Mouse (Mus musculus) C2C12 (cell line): ENCODE measurements at regions not wholly inside any gene's neighbourhood (a gene's known extent, or its start where the extent isn't known, plus 50 kb on each side); places are given as distances from the start of the nearest gene placed in this dataset.

Experiments
- H3K27me3 ChIP-seq: one replicate; pipeline ENCODE4 v1.6.1; 2011; ENCODE audit not compliant: control insufficient read depth, insufficient read depth, insufficient read length
- H3K36me3 ChIP-seq: one replicate; pipeline ENCODE4 v1.6.1; 2011; ENCODE audit not compliant: control insufficient read depth, insufficient read depth
- H3K4me3 ChIP-seq: one replicate; pipeline ENCODE4 v1.5.1; 2011; ENCODE audit warnings: mild to moderate bottlenecking, control low read depth; ENCODE audit not compliant: poor library complexity, insufficient read depth, severe bottlenecking
- H3K79me2 ChIP-seq: one replicate; pipeline ENCODE4 v1.6.1; 2011; ENCODE audit not compliant: control insufficient read depth, insufficient read depth
- H3K79me3 ChIP-seq: one replicate; pipeline ENCODE4 v1.6.1; 2011; ENCODE audit warnings: low read depth, control low read depth
- H3ac ChIP-seq: one replicate; pipeline ENCODE3; 2011; ENCODE audit warnings: low read depth; ENCODE audit not compliant: control insufficient read depth, insufficient read length
- CEBPB ChIP-seq: IDR thresholded peaks from one replicate; pipeline ENCODE4 v1.6.1; 2011; ENCODE audit warnings: low read depth, mild to moderate bottlenecking, control low read depth, moderate library complexity
- CTCF ChIP-seq: IDR thresholded peaks from one replicate; pipeline ENCODE4 v1.5.1; 2011; ENCODE audit not compliant: control insufficient read depth, insufficient read depth, insufficient read length
- FOSL1 ChIP-seq: IDR thresholded peaks from one replicate; pipeline ENCODE4 v1.8.0; 2011; ENCODE audit warnings: mild to moderate bottlenecking, low read length; ENCODE audit not compliant: poor library complexity, insufficient read depth, severe bottlenecking
- MAX ChIP-seq: IDR thresholded peaks from one replicate; pipeline ENCODE4 v1.6.1; 2011; ENCODE audit warnings: mild to moderate bottlenecking, control low read depth
- MYOD1 ChIP-seq: IDR thresholded peaks from one replicate; pipeline ENCODE4 v1.6.1; 2011; ENCODE audit warnings: low read depth; ENCODE audit not compliant: control insufficient read depth, insufficient read length
- MYOG ChIP-seq: IDR thresholded peaks from one replicate; pipeline ENCODE4 v1.6.1; 2011; ENCODE audit not compliant: control insufficient read depth, insufficient read length; ENCODE audit errors: extremely low read depth
- USF1 ChIP-seq: IDR thresholded peaks from one replicate; pipeline ENCODE4 v1.6.1; 2011; ENCODE audit warnings: low read depth, mild to moderate bottlenecking, control low read depth, moderate library complexity

DNA sequence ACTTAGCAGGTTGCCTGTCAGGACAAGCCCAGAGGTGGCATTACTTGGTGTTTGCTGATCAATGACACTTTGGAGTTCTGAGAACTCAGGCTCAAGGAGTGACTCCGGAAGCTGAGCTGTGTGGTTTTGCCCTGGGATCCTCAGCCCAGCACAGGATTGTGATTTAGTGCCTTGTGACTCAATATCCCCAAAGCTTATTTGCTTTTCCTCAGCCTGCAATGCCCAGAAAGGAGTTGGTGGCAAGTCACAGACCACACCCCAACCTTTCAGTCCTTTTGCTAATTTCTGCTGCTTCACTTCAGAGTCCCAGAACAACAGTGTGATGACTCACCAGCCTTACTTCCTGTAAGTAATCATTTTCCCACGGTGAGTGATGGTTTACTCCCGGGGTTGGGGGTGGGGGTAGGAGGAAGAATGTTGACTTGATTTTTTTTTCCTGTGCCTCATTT is 198.5 kb upstream of the Marcks start:
- H3K36me3 ChIP-seq, result no peaks in the 10 kb centered on the region
- H3K4me3 ChIP-seq, result no peak overlapping the region
- no peak overlapping the region for H3ac ChIP-seq
- H3K79me2 ChIP-seq, result no peaks in the 10 kb centered on the region
- no peaks in the 10 kb centered on the region for H3K79me3 ChIP-seq
- H3K27me3 ChIP-seq, result no peaks in the 10 kb centered on the region
- TF ChIP-seq CEBPB, result no peak
- no peak for TF ChIP-seq MYOG
- TF ChIP-seq FOSL1, result no peak
- peak; percentile 46 for TF ChIP-seq MYOD1
- no peak for TF ChIP-seq CTCF

DNA sequence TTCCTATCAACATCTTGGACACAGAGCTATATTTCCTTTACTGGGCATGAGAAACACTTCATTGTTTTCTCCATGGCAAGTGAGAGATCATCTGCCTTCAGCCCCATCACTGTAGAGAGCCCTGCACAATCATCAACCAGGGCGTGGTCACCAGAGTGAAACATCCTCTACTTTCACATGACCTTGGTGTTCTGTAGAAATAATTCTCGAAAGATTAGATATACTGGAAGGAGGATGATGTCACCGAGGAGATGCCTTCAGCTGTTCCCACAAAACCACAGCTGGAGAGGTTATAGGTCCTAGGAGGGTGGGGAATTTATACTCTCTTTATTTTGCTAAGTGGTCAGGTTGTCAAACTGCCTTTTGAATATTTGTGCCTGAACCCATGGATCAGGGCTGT is 196.4 kb upstream of the Marcks start:
- H3K27me3 ChIP-seq, result no peaks in the 10 kb centered on the region

DNA sequence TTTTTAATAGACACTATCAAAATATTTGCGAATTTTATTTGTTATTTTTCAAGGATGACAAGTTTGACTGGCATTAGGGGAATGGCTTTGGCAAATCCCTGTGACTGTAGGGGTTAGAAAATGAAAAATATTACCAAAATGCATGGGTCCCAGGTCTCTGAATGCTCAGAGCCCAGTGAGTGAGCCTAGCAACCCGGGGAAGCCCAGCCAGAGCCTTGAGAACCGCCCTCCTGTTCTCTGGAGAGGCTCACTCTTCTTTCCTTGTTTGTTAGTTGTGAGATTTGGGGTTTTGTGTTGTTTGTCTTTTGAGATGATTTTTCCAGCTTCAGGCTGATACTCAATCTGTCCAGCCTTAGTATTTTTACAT is 187.4 kb upstream of the Marcks start:
- no peak overlapping the region for H3K4me3 ChIP-seq
- no peaks in the 10 kb centered on the region for H3K36me3 ChIP-seq
- H3K27me3 ChIP-seq, result no peaks in the 10 kb centered on the region
- TF ChIP-seq MAX (no peak), FOSL1 (no peak), MYOD1 (no peak), CEBPB (no peak), CTCF (no peak), USF1 (no peak), MYOG (no peak)
- H3ac ChIP-seq, result no peak overlapping the region
- no peaks in the 10 kb centered on the region for H3K79me2 ChIP-seq
- H3K79me3 ChIP-seq, result no peaks in the 10 kb centered on the region

More for the DNA sequence above, 196.4 kb upstream of the Marcks start:
- no peaks in the 10 kb centered on the region for H3K79me3 ChIP-seq
- no peaks in the 10 kb centered on the region for H3K36me3 ChIP-seq
- no peak overlapping the region for H3ac ChIP-seq
- TF ChIP-seq CEBPB, result no peak
- TF ChIP-seq USF1, result no peak
- no peak for TF ChIP-seq MAX
- no peak for TF ChIP-seq CTCF
- TF ChIP-seq MYOG, result no peak
- peak; percentile 3 for TF ChIP-seq FOSL1
- peak; percentile 91 for TF ChIP-seq MYOD1
- H3K79me2 ChIP-seq, result no peaks in the 10 kb centered on the region
- no peak overlapping the region for H3K4me3 ChIP-seq

DNA sequence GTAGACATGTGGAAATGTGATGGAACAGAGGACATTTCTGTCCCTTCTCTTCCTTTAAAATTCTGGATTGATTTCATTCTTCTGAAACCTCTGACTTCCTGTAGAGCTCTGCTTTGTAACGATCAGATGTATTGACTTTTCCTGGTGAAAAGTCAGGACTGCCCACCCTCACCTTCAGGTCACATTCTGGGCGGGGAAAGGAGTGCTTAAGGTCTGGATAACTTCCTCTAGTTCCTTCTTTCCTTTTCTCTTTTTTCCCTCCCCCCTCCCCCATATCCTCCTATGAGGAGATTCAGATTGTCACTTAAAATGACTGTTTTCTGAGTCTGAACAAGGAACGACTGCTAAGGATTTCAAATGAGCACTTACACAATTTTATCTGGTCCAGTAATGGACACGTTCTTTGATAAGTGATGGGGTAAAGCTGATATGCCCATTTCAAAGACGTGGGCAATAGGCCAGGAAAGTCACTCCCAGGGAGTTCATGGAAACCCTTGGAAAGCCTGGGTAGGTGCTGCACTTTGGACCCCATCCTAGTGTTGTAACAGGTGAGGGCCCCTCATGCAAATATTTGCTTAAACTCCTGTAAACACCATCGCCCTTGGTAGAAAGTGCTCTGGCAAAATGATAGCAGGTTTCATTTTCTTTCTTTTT is 186.9 kb upstream of the Marcks start:
- no peaks in the 10 kb centered on the region for H3K79me2 ChIP-seq
- TF ChIP-seq MAX (no peak), CEBPB (no peak), MYOG (no peak), USF1 (no peak), MYOD1 (no peak), CTCF (no peak), FOSL1 (no peak)
- no peak overlapping the region for H3K4me3 ChIP-seq
- H3K79me3 ChIP-seq, result no peaks in the 10 kb centered on the region
- H3K36me3 ChIP-seq, result no peaks in the 10 kb centered on the region
- H3K27me3 ChIP-seq, result no peaks in the 10 kb centered on the region
- H3ac ChIP-seq, result no peak overlapping the region

DNA sequence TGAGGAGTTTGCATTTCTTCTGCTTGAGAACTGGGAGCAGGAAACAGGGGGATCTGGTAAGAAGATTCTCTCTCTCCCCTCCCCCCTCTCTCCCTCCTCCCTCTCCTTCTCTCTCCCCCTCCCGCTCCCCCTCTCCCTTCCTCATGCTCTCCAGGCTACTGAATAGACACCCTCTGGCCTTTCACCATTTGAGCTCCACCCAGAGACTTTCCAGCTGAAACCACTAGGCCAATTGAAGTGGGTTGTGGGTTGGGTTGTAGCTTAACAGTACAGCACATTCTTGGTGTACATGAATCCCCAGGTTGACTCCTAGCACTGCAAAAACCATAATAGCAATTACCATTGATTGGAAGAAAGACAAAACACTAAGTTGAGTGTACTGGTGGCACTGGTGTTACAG is 185.0 kb upstream of the Marcks start:
- Histone ChIP-seq H3K36me3 (no peaks in the 10 kb centered on the region), H3K4me3 (no peak overlapping the region), H3ac (no peak overlapping the region), H3K79me3 (no peaks in the 10 kb centered on the region), H3K79me2 (no peaks in the 10 kb centered on the region), H3K27me3 (no peaks in the 10 kb centered on the region)
- TF ChIP-seq FOSL1 (no peak), MAX (no peak), CEBPB (no peak)

DNA sequence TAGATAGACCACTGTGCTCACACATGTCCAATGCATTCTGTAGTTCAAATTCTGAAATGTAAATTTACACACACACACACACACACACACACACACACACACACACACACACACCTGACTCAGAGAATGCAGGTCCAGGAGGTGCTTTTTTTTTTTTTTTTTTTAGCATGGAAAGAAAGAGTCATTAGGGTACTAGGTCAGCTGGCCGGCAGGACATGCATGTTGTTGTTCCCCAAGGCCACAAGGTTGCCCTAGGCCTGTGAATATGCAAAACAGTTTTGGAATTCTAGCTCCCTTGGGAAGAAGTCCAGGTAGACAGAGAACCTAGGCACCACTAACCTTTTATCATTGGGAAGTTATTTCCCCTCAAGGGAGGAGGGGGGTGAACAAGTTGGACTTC is 184.1 kb upstream of the Marcks start:
- no peaks in the 10 kb centered on the region for H3K79me2 ChIP-seq
- no peak overlapping the region for H3K4me3 ChIP-seq
- no peaks in the 10 kb centered on the region for H3K27me3 ChIP-seq
- no peak for TF ChIP-seq FOSL1
- no peak for TF ChIP-seq CTCF
- TF ChIP-seq MAX, result no peak
- no peak for TF ChIP-seq MYOD1
- no peak for TF ChIP-seq CEBPB
- TF ChIP-seq USF1, result no peak
- no peak for TF ChIP-seq MYOG
- H3K36me3 ChIP-seq, result no peaks in the 10 kb centered on the region
- no peak overlapping the region for H3ac ChIP-seq
- no peaks in the 10 kb centered on the region for H3K79me3 ChIP-seq
